Mouse (Mus musculus) testis, postnatal 10 days (tissue): Measurements from ENCODE around the gene Akr1b3.

ENCODE experiments used
- DNase-seq: peaks from one replicate; pipeline ENCODE4 v3.0.0; 2021; ENCODE audit warnings: low spot score

The Akr1b3 gene

GRCm38 (mm10) chr6:34322121-34322520 lies 4.8 kb upstream of the Akr1b3 start:
- DNase-seq: no peak

- no peak for DNase-seq
These were observed 1.4 kb upstream of the Akr1b3 start for GRCm38 (mm10) chr6:34318636-34319035.

GRCm38 (mm10) chr6:34318172-34318571 lies 894 bp upstream of the Akr1b3 start:
- peak; percentile 78 for DNase-seq

GRCm38 (mm10) chr6:34313921-34314320 lies 3.4 kb downstream of the Akr1b3 start:
- no peak for DNase-seq

GRCm38 (mm10) chr6:34313386-34313785 lies 3.9 kb downstream of the Akr1b3 start:
- DNase-seq: no peak

GRCm38 (mm10) chr6:34310023-34310595 lies 7.2 kb downstream of the Akr1b3 start:
- DNase-seq: no peak

- no peak for DNase-seq
These were observed 7.8 kb downstream of the Akr1b3 start for GRCm38 (mm10) chr6:34309526-34309925.

- no peak for DNase-seq
These were observed 10.5 kb downstream of the Akr1b3 start for GRCm38 (mm10) chr6:34306797-34307196.

GRCm38 (mm10) chr6:34304675-34305241 lies 12.5 kb downstream of the Akr1b3 start:
- DNase-seq: peak; percentile 71

- DNase-seq: no peak
These were observed 20.2 kb downstream of the Akr1b3 start for GRCm38 (mm10) chr6:34297055-34297454.

GRCm38 (mm10) chr6:34295437-34295836 lies 21.8 kb downstream of the Akr1b3 start:
- no peak for DNase-seq

GRCm38 (mm10) chr6:34292882-34293487 lies 24.3 kb downstream of the Akr1b3 start:
- peak; percentile 83 for DNase-seq

GRCm38 (mm10) chr6:34292196-34292881 lies 24.9 kb downstream of the Akr1b3 start:
- DNase-seq: no peak

GRCm38 (mm10) chr6:34290681-34291080 lies 26.6 kb downstream of the Akr1b3 start:
- no peak for DNase-seq

GRCm38 (mm10) chr6:34290091-34290490 lies 27.2 kb downstream of the Akr1b3 start:
- no peak for DNase-seq

- no peak for DNase-seq
These were observed 29.2 kb downstream of the Akr1b3 start for GRCm38 (mm10) chr6:34288098-34288497.

- DNase-seq: no peak
These were observed 30.4 kb downstream of the Akr1b3 start for GRCm38 (mm10) chr6:34286841-34287240.

- DNase-seq: no peak
These were observed 38.9 kb downstream of the Akr1b3 start for GRCm38 (mm10) chr6:34278385-34278784.

GRCm38 (mm10) chr6:34277665-34278064 lies 39.6 kb downstream of the Akr1b3 start:
- DNase-seq: peak; percentile 63

- DNase-seq: no peak
These were observed 42.9 kb downstream of the Akr1b3 start for GRCm38 (mm10) chr6:34274346-34274745.

- no peak for DNase-seq
These were observed 44.2 kb downstream of the Akr1b3 start for GRCm38 (mm10) chr6:34273073-34273472.

- no peak for DNase-seq
These were observed 44.8 kb downstream of the Akr1b3 start for GRCm38 (mm10) chr6:34272462-34272861.

GRCm38 (mm10) chr6:34270717-34271116 lies 46.6 kb downstream of the Akr1b3 start:
- no peak for DNase-seq
